Mouse (Mus musculus): Measurements from ENCODE around the gene Slc47a2.

- no peak for TF ChIP-seq CTCF (IDR thresholded peaks at IDR 0.05; ENCODE audit: low read depth, low read length)
- TF ChIP-seq GATA1 (IDR thresholded peaks at IDR 0.05; ENCODE audit: borderline replicate concordance, low read length), result no peak
- TF ChIP-seq POLR2AphosphoS5 (IDR thresholded peaks at IDR 0.05; ENCODE audit: insufficient replicate concordance, low read depth, low read length), result no peak
- no peak for TF ChIP-seq GATA2 (IDR thresholded peaks at IDR 0.05; ENCODE audit: borderline replicate concordance, low read depth, low read length)
- TF ChIP-seq TAL1 (conservative IDR thresholded peaks at IDR 0.05; ENCODE audit: low read depth, low read length), result no peak
Observed at GRCm38 (mm10) chr11:61263841-61264240, 78.8 kb downstream of the Slc47a2 start.

Measured in G1E (cell line).